Comparison of ENCODE assay signal across 17 mouse cellular contexts in genomic region chr8:121249433-121249832, GRCm38 (mm10).
DNase-seq lines count a peak whose midpoint lies in the region; ATAC-seq and TF ChIP-seq lines count a peak whose summit lies in the region.
"Had no signal": no experiment of that assay in that cellular context is flagged by ENCODE, and none has a peak within 500 bp of the region (broad histone marks: within the 10 kb centered on the region; RNA-seq: fewer than 3 reads in every experiment).

No protein-coding gene starts in this region.

- TF ChIP-seq EP300 in liver, postnatal 0 days (IDR thresholded peaks at IDR 0.05; ENCODE audit: low read depth) = no peak

- H3K9me3 ChIP-seq in liver, postnatal 0 days (ENCODE audit: low read length) = no peaks in the 10 kb centered on the region
- H3K9me3 ChIP-seq in liver, embryonic 11.5 days (ENCODE audit: control insufficient read depth, low read length) = no peaks in the 10 kb centered on the region
- H3K9me3 ChIP-seq: embryonic facial prominence, embryonic 10.5 days; embryonic facial prominence, embryonic 12.5 days; forebrain, embryonic 13.5 days; forebrain, embryonic 15.5 days had no signal

- 0 out of 2 replicates have a peak, but pooled peaks have one; percentile 35 for ATAC-seq in liver, postnatal 0 days
- ATAC-seq in liver, embryonic 11.5 days (replicated peaks; ENCODE audit: low FRiP score) = no peak
- ATAC-seq: CD4-positive, CD25-positive, alpha-beta regulatory T cell, adult 4 months; forebrain, embryonic 13.5 days; forebrain, embryonic 15.5 days; forebrain, postnatal 0 days had no signal

- intact Hi-C loops in left cerebral cortex, postnatal 10 days (cut with DNase I) = no loop called here

- no peak for TF ChIP-seq CTCF in liver, postnatal 0 days (IDR thresholded peaks at IDR 0.05; ENCODE audit: low read depth)

- H3K4me2 ChIP-seq in liver, postnatal 0 days (ENCODE audit: low read depth, low read length) = no peak overlapping the region
- no peak overlapping the region for H3K4me2 ChIP-seq in liver, embryonic 11.5 days
- H3K4me2 ChIP-seq: embryonic facial prominence, embryonic 12.5 days; forebrain, embryonic 13.5 days; forebrain, embryonic 15.5 days had no signal

- no peak overlapping the region for H3K9ac ChIP-seq in liver, postnatal 0 days (replicated peaks)
- H3K9ac ChIP-seq in liver, embryonic 11.5 days (ENCODE audit: low read depth, low read length) = no peak overlapping the region
- H3K9ac ChIP-seq: embryonic facial prominence, embryonic 12.5 days; forebrain, embryonic 13.5 days; forebrain, embryonic 15.5 days; forebrain, postnatal 0 days had no signal

- H3K4me1 ChIP-seq in liver, postnatal 0 days (ENCODE audit: insufficient read depth) = peaks cover 4% of the 10 kb centered on the region
- no peaks in the 10 kb centered on the region; the same call in 1 of the 2 replicates for H3K4me1 ChIP-seq in liver, embryonic 11.5 days (replicated peaks; ENCODE audit: control insufficient read depth, insufficient read depth, low read length)
- H3K4me1 ChIP-seq: forebrain, embryonic 13.5 days; forebrain, embryonic 15.5 days had no signal

- H3K36me3 ChIP-seq in liver, postnatal 0 days (replicated peaks; ENCODE audit: insufficient read depth, low read length) = no peaks in the 10 kb centered on the region
- H3K36me3 ChIP-seq in liver, embryonic 11.5 days (ENCODE audit: control insufficient read depth, insufficient read depth, low read length) = no peaks in the 10 kb centered on the region
- H3K36me3 ChIP-seq: embryonic facial prominence, embryonic 10.5 days; embryonic facial prominence, embryonic 12.5 days; forebrain, embryonic 15.5 days had no signal

- no peak overlapping the region for H3K4me3 ChIP-seq in liver, postnatal 0 days (ENCODE audit: low read depth, low read length)
- no peak overlapping the region for H3K4me3 ChIP-seq in liver, embryonic 11.5 days (ENCODE audit: low read depth, low read length)
- H3K4me3 ChIP-seq: embryonic facial prominence, embryonic 10.5 days; embryonic facial prominence, embryonic 12.5 days; forebrain, embryonic 13.5 days; forebrain, embryonic 15.5 days had no signal

- 0 out of 2 replicates have a peak, but pooled peaks cover 3% of the 10 kb centered on the region for H3K27me3 ChIP-seq in liver, postnatal 0 days (ENCODE audit: insufficient read depth, low read length)
- H3K27me3 ChIP-seq in liver, embryonic 11.5 days (replicated peaks; ENCODE audit: control insufficient read depth, insufficient read depth, low read length) = peaks cover 23% of the 10 kb centered on the region
- H3K27me3 ChIP-seq: forebrain, embryonic 15.5 days had no signal

- no peak overlapping the region for H3K27ac ChIP-seq in liver, postnatal 0 days (ENCODE audit: low read depth)
- no peak overlapping the region for H3K27ac ChIP-seq in liver, embryonic 11.5 days (ENCODE audit: low read depth, low read length)
- H3K27ac ChIP-seq: embryonic facial prominence, embryonic 10.5 days; embryonic facial prominence, embryonic 12.5 days; forebrain, embryonic 13.5 days; forebrain, embryonic 15.5 days had no signal

- no CpG with 5 or more reads among the region's 1 CpGs for WGBS in liver, postnatal 0 days (ENCODE audit: insufficient replicate concordance)
- WGBS in liver, embryonic 11.5 days = 85% methylated on average over 1 of the region's 1 CpGs

- DNase-seq in liver, postnatal 0 days = no peak
- DNase-seq in liver, embryonic 11.5 days (ENCODE audit: low spot score) = no peak
- peak; percentile 54 for DNase-seq in ZHBTc4 (ENCODE audit: low read depth, low spot score)
- no peak for DNase-seq in right cerebral cortex, adult 2 months (ENCODE audit: low spot score in 2 of 2)
- DNase-seq in left cerebral cortex, postnatal 10 days (ENCODE audit: extremely low spot score in 1 of 2, low spot score in 2 of 2) = no peak
- DNase-seq: B cell, adult 2 months; cerebellum, adult 11-12 months; cerebellum, adult 2 months; cerebellum, adult 9-10 months; cerebellum, postnatal 10 days; cerebellum, postnatal 25 days; forebrain, postnatal 0 days had no signal
